In the genomic region with DNA sequence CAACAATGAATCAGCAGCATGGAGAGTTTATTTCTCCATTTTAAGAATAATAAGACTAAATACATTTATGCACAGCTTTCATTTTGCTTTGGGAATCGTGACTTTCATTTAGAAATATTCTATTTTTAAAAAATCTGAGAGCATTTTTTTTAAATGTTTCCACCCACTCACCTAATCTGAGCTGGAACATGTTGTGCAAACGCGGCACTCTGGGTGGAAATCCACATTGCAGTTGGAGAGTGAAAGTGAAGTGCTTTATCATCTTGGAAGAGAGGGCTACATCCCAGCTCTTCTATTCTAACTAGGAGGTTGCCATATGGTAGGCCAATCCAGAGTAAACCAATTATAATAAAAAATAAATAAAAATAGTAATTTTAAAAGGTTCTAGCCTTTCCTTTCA, we compare ENCODE assay signal across 17 mouse cellular contexts. TPM values are rescaled to one million over a fixed set of nuclear protein-coding genes. Genes with fewer than 3 reads are reported as not detected.
DNase-seq lines count a peak whose midpoint lies in the region; ATAC-seq lines count a peak whose summit lies in the region.
"Had no signal": no experiment of that assay in that cellular context is flagged by ENCODE, and none has a peak within 500 bp of the region (broad histone marks: within the 10 kb centered on the region; RNA-seq: fewer than 3 reads in every experiment).

No protein-coding gene starts in this region.

- peak; percentile 51; the same call in 1 of the 2 replicates for ATAC-seq in frontal cortex, adult (ENCODE audit: low TSS enrichment)
- ATAC-seq: forebrain, embryonic 14.5 days; inflammation-experienced regulatory T-cells, adult 6 months; midbrain, embryonic 13.5 days had no signal

- DNase-seq in frontal cortex, postnatal 25 days (ENCODE audit: low spot score in 2 of 2): no peak
- DNase-seq in layer of hippocampus, adult 8-10 months (ENCODE audit: low spot score in 2 of 2): peak; percentile 42 to 57
- DNase-seq in layer of hippocampus, adult 9-10 months (ENCODE audit: low spot score): no peak
- DNase-seq in lung, postnatal 36 days: peak; percentile 14
- no peak for DNase-seq in lung, postnatal 10 days
- peak; percentile 31 to 63 for DNase-seq in right cerebral cortex, postnatal 36 days (ENCODE audit: low spot score in 2 of 2)
- DNase-seq in kidney, adult 11 months: no peak
- DNase-seq: adrenal gland, postnatal 14 days; cerebellum, adult 9-10 months; heart, postnatal 4 days; kidney, adult 2 months; thymus, adult 18-20 months; thymus, postnatal 36 days had no signal

RNA-seq across cellular contexts. Expression of a gene that starts 4.8 kb away (rescaled TPM):
- 100 to 1,000 TPM; 309 to 366 (median 334) TPM for total RNA-seq in layer of hippocampus, adult 8-10 months (2022)

Comparison
In these comparisons a context has a peak if more than half of its experiments do, and no peak if none do; other contexts are left out.
1. DNase-seq: peak in layer of hippocampus, adult 8-10 months (2 of 2), lung, postnatal 36 days (single experiment) and right cerebral cortex, postnatal 36 days (2 of 2); none in frontal cortex, postnatal 25 days (0 of 2), layer of hippocampus, adult 9-10 months (single experiment), lung, postnatal 10 days (single experiment) and kidney, adult 11 months (single experiment).